Mouse (Mus musculus) ZHBTc4 (cell line): Measurements from ENCODE around the gene Zfp358.

Experiments used
- DNase-seq: peaks from one replicate; pipeline ENCODE4 v3.0.0-alpha.2; 2011; ENCODE audit warnings: low read depth, low spot score

Zfp358 gene

DNA sequence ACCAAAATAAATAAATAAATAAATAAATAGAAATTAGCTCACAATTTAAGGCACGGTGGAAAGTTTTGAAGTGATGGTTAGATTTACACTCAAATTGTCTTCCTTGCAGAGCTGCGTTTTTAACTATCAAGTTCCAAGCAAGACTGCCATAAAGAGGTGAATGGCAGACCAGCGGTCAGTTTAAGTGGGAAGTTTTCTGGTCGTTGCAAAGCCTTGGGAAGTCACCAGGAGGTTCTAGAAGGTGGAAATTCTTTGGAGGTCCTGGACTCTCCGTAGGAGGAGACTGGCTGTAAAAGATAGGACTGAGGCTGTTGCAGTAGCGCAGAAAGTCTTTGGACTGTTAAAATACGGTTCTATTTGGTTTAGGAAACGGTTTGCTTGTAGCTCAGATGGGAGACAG, 6.8 kb downstream of the Zfp358 start:
- DNase-seq: no peak

GRCm38 (mm10) chr8:3500235-3501090, 7.5 kb downstream of the Zfp358 start, which contains the start of gene Mcoln1:
Mcoln1 (plus strand) TSS chr8:3500457.
- peak; percentile 99 for DNase-seq

GRCm38 (mm10) chr8:3502217-3502616, 9.3 kb downstream of the Zfp358 start:
- DNase-seq: peak; percentile 39

- DNase-seq: no peak
These were observed 15.2 kb downstream of the Zfp358 start for GRCm38 (mm10) chr8:3507979-3508754.

- DNase-seq: no peak
These were observed 21.8 kb downstream of the Zfp358 start for GRCm38 (mm10) chr8:3514681-3515247.

DNA sequence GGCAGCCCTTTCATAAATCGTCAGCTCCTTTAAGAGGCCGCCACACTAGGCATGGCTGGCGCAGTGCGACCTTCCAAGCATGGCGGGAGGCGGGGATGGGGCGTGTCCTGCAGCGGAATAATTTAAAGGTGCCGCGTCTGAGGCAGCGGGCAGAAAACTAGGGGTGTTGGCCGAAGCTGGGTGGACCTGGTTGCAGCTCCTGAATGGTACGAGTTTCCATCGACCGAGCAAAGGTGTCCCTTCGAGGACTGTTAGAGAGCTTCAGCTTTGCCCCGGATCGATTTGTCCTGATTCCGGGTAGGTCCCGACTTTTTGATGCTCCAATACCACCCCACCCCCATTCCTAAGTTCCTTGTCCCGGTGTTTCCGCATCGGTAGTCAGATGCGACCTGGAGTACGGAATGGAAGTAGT, 22.3 kb downstream of the Zfp358 start, which contains the start of gene Pnpla6:
TSS of gene Pnpla6 (plus strand) at position 125 of the 412 bp plus-strand sequence.
- peak; percentile 87 for DNase-seq

- peak; percentile 58 for DNase-seq
These were observed 23.0 kb downstream of the Zfp358 start for GRCm38 (mm10) chr8:3515771-3516417.

DNA sequence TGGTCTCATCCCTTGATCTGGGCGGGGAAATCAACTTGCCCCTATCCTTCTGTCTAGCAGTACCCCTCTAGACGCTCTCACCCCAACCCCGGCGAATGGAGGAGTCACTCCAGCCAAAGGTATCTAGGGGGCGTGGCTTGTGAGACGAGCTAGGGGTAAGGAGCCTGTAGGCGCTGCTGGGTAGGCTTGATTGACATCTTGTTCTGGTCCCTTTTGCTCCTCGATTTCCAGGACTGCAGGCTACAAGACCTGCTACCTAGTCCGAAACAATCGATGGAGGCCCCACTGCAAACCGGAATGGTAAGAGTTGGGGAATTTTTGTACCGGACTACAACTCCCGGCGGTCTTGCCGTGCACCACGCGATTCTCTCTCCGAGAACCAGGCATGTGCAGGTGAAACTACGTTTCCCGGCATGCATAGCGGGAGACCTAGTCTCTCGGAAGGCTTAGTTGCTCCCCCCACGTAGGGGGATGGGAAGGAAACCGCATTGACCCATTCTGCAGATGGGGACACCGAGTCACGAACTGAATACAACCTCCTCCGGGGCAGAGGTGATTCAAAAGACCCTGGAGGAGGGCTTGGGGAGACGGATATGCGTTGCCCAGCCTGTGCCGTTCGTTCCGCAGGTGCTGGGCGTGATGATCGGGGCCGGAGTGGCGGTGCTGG, 23.6 kb downstream of the Zfp358 start:
- peak; percentile 95 for DNase-seq

- DNase-seq: no peak
These were observed 24.2 kb downstream of the Zfp358 start for GRCm38 (mm10) chr8:3517117-3517495.

DNA sequence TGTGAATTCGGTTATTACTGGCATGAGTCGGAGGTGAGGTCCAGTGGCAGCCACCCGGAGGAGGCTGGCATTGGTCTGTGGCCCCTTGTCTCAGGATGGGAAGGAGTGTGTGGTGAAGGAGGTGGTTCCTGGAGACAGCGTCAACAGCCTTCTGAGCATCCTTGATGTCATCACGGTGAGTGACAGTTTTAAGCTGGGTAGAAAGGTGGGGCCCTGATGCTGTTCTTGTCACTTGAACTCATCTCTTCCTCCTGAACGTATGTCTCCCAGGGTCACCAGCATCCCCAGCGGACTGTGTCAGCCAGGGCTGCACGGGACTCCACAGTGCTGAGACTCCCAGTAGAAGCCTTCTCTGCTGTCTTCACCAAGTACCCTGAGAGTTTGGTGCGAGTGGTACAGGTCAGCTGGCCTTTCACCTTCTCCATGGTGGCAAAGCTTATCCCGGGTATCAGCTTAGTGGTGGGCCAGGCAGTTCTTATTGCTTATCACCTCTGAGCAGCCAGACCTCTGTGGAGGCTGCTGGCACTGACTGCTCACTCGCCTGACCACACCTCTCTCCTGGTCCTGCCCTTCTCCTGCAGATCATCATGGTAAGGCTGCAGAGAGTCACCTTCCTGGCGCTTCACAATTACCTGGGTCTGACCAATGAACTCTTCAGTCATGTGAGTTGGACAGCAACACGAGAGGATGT, 29.2 kb downstream of the Zfp358 start:
- no peak for DNase-seq

GRCm38 (mm10) chr8:3530816-3531215, 37.9 kb downstream of the Zfp358 start:
- DNase-seq: no peak

GRCm38 (mm10) chr8:3531936-3532335, 39.0 kb downstream of the Zfp358 start:
- peak; percentile 52 for DNase-seq

- peak; percentile 94 for DNase-seq
These were observed 43.3 kb downstream of the Zfp358 start for GRCm38 (mm10) chr8:3536053-3536841.

DNA sequence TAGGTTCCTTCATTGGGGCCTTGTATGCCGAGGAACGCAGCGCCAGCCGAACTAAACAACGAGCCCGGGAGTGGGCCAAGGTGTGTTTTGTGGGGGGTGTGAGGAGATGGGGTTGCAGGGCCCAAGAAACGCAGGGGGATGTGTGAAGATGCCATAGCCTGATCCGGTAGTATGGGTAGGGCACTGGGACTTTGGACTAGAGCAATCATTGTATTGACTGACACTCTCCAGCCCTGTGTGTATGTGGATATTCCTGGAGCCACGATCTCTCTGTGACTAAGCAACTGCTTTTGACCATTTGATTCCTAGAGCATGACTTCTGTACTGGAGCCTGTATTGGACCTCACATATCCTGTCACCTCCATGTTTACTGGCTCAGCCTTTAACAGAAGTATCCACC, 44.0 kb downstream of the Zfp358 start:
- no peak for DNase-seq

- no peak for DNase-seq
These were observed 44.7 kb downstream of the Zfp358 start for GRCm38 (mm10) chr8:3537666-3538065.

- no peak for DNase-seq
These were observed 46.2 kb downstream of the Zfp358 start for GRCm38 (mm10) chr8:3539146-3539545.

- DNase-seq: no peak
These were observed 47.1 kb downstream of the Zfp358 start for GRCm38 (mm10) chr8:3540076-3540475.

GRCm38 (mm10) chr8:3546511-3546910, 53.6 kb downstream of the Zfp358 start:
- peak; percentile 70 for DNase-seq
